Mouse (Mus musculus): ENCODE data around the gene Xkr7.

Gene Xkr7

DNA sequence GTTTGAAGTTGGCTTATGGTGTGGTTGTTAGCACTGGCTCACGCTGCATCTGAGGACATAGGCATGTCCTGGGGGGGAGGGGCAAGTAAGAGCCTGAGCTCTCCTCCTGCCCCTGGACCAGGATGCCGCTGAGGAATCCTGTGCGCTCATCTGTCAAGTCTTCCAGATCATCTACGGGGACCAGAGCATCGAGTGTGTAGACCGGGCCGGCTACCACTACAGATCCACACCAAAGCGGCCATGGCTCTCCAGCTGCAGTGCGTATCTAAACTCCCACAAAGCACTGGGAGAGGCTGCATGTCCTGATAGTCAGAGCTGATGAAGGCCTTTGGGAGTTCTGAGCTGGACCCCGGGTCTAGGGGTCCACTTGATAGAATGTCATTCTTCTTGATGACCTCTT is 43.0 kb downstream of the Xkr7 start:
- no peak for DNase-seq

DNA sequence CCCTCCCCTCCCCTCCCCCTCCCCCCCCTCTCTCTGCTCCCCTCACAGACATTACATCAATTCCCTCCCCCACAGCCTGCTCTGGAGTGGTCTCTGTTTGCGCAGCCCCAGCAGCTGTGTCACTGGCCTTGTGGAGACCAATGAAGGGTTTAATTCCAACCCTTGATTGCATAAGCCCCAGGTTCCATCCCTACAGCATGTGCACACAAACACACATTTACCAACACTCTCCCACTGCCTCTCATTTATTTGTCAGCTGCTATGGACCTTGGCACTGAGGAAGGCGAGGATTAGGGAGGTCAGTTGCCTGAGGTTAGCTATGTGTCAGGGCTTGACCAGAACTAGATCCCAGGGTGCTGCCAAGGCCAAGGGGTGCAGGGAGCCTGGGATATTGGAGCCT is 44.3 kb downstream of the Xkr7 start:
- no peak for DNase-seq

GRCm38 (mm10) chr2:153080841-153081523 is 49.3 kb downstream of the Xkr7 start:
- peak in 1 of 2 experiments; percentile 30 for DNase-seq

DNA sequence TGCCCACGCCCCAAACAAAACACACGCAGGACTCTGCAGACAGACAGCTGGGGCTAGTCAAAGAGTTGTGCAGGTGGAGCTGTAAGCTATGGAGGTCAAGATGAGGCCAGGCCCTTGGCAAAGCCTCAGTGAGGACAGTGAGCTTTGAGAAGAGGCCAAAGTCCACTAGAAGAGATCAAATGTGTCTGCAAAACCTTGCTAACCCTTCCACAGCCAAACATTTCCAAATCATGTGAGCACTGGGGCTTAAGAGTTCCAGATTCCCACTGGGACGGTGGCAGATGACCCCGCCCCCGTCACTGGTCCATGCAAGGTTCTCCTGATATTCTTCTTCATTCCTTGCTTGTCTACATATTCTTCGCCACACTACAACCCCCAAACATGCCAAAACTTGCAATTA is 50.2 kb downstream of the Xkr7 start:
- no peak for DNase-seq

DNA sequence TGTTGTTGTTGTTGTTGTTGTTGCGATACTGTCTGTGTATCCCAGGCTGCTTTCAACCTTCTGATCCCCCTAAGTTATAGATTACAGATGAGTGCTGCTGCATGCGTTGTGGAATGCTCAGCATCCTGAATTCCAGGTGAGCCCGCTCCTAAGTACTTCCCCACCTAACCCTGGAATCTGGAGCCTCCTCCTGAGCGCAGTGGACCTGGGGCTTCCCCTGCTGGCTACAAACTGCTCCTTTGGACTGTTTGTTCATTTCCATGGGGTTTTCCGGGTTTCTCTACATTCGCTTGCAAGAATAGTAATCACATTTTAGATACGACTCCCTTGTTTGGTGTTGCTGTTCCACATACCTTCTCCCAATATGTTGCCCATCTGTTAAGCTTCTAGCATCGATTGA is 51.6 kb downstream of the Xkr7 start:
- DNase-seq: no peak

- DNase-seq: no peak
Observed at GRCm38 (mm10) chr2:153083824-153084223, 52.2 kb downstream of the Xkr7 start.

GRCm38 (mm10) chr2:153084261-153084976 is 52.8 kb downstream of the Xkr7 start:
- no peak for DNase-seq

GRCm38 (mm10) chr2:153085556-153085955 is 53.9 kb downstream of the Xkr7 start:
- no peak for DNase-seq

DNA sequence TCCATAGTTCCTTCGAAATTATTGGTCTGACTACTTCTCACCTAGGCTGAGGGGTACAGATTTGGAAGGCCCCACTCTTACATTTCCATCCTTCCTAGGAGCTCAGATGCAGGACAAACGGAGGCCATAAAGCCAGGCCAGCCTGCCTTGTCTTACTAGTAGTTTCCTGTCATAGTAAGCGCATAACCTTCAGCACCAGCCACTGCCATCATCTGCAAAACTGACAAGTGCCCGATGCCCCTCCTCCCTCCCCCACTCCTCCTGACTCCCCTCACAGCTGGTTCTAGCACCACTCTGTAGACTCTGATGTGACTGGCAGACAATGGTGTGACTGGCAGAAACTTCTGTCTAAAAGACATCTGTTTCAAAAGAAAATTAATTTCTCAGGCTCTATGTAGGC is 54.5 kb downstream of the Xkr7 start:
- DNase-seq: no peak

DNA sequence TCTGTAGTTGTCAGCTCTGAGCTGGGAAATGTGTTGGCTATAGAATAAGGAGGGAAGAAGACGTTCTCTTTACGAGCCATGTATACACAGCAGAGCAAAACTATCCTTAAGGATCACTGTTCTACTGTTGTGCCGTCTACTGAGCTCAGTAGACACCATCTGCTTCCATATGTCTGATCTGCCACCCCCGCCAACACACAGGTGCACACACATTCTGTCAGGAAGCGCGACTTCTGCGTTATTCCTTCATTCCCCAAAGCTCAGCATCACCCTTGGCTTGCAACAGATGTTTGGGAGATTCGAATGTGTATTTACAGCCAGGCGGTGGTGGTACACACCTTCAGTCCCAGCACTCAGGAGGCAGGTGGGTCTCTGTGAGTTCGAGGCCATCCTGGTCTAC is 55.4 kb downstream of the Xkr7 start:
- no peak for DNase-seq

- no peak for DNase-seq
Observed at GRCm38 (mm10) chr2:153089316-153089715, 57.7 kb downstream of the Xkr7 start.

DNA sequence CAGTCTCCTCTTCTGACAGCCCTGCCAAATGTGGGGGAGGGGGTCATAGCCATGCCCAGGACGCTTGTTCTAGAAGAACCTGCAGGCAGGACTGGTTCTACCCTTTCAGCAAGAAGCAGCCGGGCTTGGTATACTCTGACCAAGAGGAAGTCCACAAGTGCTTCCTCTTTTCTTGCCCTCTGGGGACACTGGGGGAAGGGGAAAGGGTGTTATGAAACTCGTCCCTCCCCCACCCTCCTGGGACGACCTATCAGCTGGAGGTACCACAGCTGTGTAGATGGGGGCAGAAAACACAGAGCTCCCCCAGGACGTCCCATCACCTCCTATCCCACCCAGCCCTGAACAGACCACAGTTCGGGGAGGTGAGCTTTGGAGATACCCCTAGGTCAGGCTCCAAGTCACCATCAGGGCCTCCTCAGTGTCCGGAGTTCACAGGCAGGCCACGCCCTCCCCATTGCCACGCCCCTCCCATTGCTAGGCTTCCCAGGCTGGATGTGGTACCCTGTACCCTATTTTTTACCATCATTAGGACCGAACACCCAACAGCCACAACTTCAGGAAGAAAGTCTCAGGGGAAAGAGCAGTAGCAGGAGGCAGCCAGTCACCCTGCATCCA is 59.0 kb downstream of the Xkr7 start:
- peak; percentile 20 to 46 for DNase-seq
